Mouse (Mus musculus) gastrocnemius, postnatal 10 days (tissue): ENCODE data around the gene Sftpd. TPM values are rescaled to one million over a fixed set of nuclear protein-coding genes. Genes with fewer than 3 reads are reported as not detected.
A peak's percentile ranks its signal among the peaks of the same experiment; 100 is the strongest.

ENCODE experiments used
- DNase-seq: peaks from one replicate; pipeline ENCODE4 v3.0.0; 2021; ENCODE audit warnings: mixed read lengths
- long read RNA-seq, 2 experiments: library from polyadenylated mRNA; stranded (forward); transcript quantifications; one replicate each; pipeline ENCODE4 v2.0.0; 2021
- total RNA-seq, 2 experiments: library from RNA; stranded (reverse); gene quantifications; 2 replicates each; pipeline ENCODE4 v1.2.3; 2021

The Sftpd gene
- total RNA-seq, result not detected
- long read RNA-seq, experiment 1, result 0 reads
- long read RNA-seq, experiment 2, result 0 reads

DNA sequence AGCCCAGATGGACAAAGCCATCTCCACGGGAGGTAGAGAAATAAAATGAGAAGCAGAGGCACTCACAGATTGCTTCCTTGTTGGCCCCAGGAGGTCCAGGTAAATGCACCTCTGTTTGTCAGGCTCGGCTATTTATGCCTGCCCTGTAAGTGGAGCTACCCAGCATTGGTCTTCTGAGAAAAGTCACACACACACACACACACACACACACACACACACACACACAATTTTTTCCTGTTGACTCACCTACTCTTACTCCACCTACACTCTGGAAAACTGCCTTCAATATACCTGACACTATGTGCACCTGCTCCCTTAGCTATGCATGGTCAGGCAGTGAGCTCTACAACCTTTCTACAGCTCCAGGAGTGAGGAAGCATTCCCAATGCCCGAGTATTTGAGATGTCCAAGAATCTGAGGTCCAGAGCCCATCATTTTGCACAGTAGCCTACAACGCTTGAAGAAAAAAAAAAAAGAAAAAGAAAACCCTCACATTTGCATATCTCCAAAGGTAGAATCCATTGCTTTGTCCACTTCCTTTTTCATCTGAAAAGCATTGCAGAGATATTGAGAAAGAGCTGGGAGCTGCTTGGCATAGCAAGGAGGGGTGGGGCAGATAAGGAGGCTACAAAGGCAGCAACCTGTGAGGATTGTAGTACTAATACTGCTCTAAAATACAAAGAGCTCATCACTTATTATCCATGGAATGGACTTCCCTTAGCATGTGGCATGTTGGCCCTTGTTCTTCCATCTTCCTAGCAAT, at the start of gene Sftpd:
Sftpd (minus strand) TSS at position 91 of the 763 bp plus-strand sequence.
- no peak for DNase-seq

GRCm38 (mm10) chr14:41198037-41198730, 13.2 kb upstream of the Sftpd start:
- DNase-seq, result no peak

GRCm38 (mm10) chr14:41189496-41189895, 4.5 kb upstream of the Sftpd start:
- no peak for DNase-seq

- no peak for DNase-seq
Measured at GRCm38 (mm10) chr14:41174802-41175201, 10.1 kb downstream of the Sftpd start.

GRCm38 (mm10) chr14:41170514-41170913, 14.4 kb downstream of the Sftpd start:
- DNase-seq, result no peak

GRCm38 (mm10) chr14:41168567-41168966, 16.4 kb downstream of the Sftpd start:
- no peak for DNase-seq

DNA sequence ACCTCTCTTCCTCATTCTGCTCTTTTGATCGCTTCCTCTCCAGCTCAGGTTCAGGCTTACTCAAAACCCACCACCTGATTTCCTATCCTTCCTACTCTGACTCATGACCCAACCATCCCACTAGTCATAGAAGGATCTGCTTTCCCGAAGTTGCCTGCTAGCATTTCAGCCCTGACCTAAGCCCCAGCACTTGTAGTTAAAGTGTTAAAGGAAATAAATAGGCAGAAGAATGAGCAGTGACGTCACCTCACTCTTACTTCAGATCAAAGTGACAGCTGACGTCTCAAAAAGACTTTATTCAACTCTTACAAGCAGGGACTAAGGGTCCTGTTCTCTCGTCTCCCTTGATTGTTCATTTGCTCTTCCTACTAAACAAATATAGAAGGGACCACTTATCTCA, 17.7 kb downstream of the Sftpd start:
- no peak for DNase-seq

DNA sequence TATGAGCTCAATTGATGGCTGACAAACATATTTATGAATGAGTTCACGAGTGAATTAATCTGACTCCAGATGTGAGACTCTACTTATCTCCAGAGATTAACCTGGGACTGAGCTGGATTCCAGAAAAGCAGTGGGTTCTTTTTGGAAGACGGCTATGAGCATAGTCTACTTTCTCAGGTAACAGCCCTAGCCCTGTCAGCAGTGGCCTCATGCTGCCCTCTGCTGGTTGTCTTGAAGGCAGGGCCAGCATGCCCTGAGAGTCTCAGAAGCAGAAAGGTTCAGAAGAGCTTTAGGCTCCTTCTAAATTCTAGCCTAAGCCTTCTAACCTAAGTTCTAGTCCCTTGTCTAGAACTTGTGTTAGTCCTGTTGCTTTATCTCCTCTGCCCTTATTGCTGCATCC, 22.3 kb downstream of the Sftpd start:
- peak; percentile 21 for DNase-seq

GRCm38 (mm10) chr14:41160743-41161142, 24.2 kb downstream of the Sftpd start:
- DNase-seq, result no peak

DNA sequence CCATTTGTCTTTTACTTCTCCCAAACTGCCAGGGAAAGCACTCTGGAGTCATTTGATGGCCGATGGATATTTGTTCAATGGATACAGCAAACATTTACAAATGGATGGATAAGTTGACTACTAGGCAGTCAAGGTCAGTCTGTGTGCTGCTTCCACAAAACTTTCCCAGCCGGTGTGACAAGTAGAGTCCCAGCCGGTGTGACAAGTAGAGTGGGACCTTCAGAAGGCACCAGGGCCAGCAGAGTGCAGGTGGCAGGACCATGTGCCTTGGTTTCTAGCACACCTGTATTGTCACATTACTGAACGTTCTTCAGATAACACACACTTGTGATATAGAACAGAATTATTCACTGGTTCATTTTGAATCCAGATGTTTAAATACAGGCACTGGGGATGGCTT, 24.9 kb downstream of the Sftpd start:
- DNase-seq, result no peak

- DNase-seq, result no peak
Measured at GRCm38 (mm10) chr14:41151220-41151898, 33.6 kb downstream of the Sftpd start, which contains the start of gene Mbl1. Gene Mbl1, plus strand, starts transcription at chr14:41151458.

GRCm38 (mm10) chr14:41147356-41147755, 37.6 kb downstream of the Sftpd start:
- no peak for DNase-seq

DNA sequence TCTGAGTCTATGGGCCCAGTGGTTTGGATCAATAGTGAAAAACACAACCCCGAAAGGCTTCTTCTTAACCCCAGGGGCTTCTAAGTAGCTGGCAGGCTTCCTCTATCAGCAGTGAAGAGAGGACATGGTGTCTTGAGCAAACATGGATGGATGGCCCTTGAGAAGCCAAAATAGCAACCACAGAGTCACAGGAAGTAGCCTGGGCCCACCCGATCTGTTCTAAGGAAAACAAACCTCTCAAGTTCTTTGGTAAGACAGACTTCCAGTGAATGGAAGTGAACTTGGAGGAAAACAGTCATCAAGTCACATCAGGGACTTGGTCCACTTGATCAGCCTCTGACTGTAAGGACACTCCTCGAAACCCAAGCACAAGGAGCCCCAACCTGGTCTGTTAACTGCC, 38.0 kb downstream of the Sftpd start:
- DNase-seq, result no peak

GRCm38 (mm10) chr14:41146035-41146434, 38.9 kb downstream of the Sftpd start:
- no peak for DNase-seq

DNA sequence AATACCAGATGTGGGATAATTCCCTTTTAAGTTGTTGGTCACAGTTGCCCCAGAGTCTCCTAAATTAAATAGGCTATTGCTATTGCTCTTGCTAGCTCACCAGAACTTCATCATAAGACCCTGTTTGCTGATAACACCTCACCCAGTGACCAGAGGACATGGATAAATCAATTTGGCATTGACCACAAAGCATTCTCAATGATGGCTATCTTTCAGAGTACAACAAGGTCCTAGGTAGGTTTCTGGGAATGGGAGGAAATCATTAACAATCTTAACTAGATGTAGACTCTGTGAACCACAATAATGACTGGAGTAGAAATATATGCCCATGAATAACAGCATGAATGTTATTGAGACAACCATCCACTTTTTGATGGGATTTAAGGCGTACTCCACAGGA, 44.3 kb downstream of the Sftpd start:
- no peak for DNase-seq

DNA sequence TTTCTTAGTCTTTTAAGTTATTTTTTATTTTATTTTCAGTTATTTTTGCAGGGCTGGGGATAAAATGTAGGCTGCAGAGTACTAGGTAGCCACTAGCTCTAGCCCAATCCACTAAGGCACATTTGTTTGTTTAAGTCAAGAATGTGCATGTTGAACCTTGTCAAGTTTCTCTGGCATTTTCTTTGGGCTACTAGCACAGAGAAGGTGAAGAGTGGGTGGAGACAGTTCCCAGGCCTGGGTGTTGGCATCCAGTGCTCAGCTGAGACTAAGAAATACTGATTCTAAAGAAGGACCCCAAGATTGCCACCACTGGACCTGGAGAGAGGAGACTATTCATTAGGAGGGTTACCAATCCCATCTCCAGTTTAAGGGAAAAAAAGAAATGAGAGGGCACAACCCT, 47.9 kb downstream of the Sftpd start:
- DNase-seq, result no peak

GRCm38 (mm10) chr14:41131540-41131939, 53.4 kb downstream of the Sftpd start, which contains the start of gene Sftpa1:
Gene Sftpa1, plus strand, starts transcription at chr14:41131782.
- no peak for DNase-seq

DNA sequence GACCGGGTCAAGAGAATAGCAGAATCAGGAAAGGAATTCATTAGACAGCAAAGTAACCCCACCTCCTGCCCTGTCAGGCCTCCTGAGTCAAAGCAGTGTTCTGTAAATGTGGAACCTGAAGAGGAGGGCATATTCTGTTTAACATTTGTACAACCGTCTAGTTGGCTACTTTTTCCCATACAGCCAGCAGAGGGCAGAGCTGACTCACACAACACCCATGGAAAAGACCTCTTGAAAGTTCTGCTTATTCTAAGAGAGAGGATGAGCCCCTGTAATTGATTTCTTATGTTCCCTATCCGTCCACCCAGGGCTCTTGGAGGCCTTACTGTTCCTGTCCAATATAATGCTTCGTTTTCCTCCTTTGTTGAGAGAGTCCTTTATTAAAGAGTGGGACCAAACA, 57.0 kb downstream of the Sftpd start:
- no peak for DNase-seq

DNA sequence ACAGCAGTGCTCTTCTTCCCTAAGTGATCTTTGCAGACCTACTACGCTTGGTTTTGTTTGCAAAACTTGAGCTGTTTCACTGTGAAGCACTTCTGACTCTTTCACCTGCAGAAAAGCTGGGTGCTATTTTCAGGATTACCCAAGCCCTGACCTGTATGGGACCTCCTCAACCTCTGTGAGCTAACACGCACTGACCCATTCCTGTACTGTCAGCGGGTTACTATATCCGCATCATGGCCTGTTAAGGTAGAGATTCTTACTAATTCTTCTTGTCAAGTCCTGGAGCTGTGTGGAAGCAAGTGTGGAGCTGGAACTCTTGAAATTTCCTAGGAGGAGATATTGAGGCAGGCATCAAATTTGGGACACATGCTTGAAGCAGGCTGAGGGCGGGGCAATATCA, 60.3 kb downstream of the Sftpd start:
- DNase-seq, result no peak
